Mouse (Mus musculus) heart, embryonic 12.5 days (tissue): Measurements from ENCODE around the gene Sike1. TPM values are rescaled to one million over a fixed set of nuclear protein-coding genes. Genes with fewer than 3 reads are reported as not detected.

Experiments
- ATAC-seq: fragments of 200-750 bp; cut with Nextera tagmentation; 2 replicates; pipeline ENCODE4 v1.8.0; 2017; ENCODE audit warnings: moderate TSS enrichment, moderate library complexity; ENCODE audit not compliant: insufficient number of reproducible peaks, low FRiP score
- H3K27ac ChIP-seq: fragments of 300-500 bp; sonication (generic); 2 replicates; pipeline ENCODE4 v1.5.1; 2016; ENCODE audit warnings: mild to moderate bottlenecking, moderate library complexity; ENCODE audit not compliant: poor library complexity, severe bottlenecking
- H3K27me3 ChIP-seq: fragments of 300-500 bp; sonication (generic); replicated peaks from 2 replicates; pipeline ENCODE4 v1.6.1; 2016; ENCODE audit warnings: mild to moderate bottlenecking, moderate library complexity
- H3K36me3 ChIP-seq: fragments of 300-500 bp; sonication (generic); 2 replicates; pipeline ENCODE4 v1.6.1; 2016; ENCODE audit warnings: mild to moderate bottlenecking, moderate library complexity
- H3K4me1 ChIP-seq: fragments of 300-500 bp; sonication (generic); replicated peaks from 2 replicates; pipeline ENCODE4 v1.6.1; 2016; ENCODE audit warnings: mild to moderate bottlenecking
- H3K4me2 ChIP-seq: fragments of 300-500 bp; sonication (generic); 2 replicates; pipeline ENCODE4 v1.6.1; 2016; ENCODE audit warnings: mild to moderate bottlenecking, moderate library complexity
- H3K4me3 ChIP-seq: fragments of 300-500 bp; sonication (generic); 2 replicates; pipeline ENCODE4 v1.5.1; 2016; ENCODE audit warnings: mild to moderate bottlenecking
- H3K9ac ChIP-seq: fragments of 300-500 bp; sonication (generic); 2 replicates; pipeline ENCODE4 v1.6.1; 2016; ENCODE audit warnings: mild to moderate bottlenecking, moderate library complexity
- H3K9me3 ChIP-seq: fragments of 300-500 bp; sonication (generic); replicated peaks from 2 replicates; pipeline ENCODE4 v1.6.1; 2016; ENCODE audit warnings: mild to moderate bottlenecking, moderate library complexity
- whole genome bisulfite sequencing: fragments of 180-500 bp; shearing (Covaris S2); methylation state at CpG from one replicate; pipeline ENCODE4 v1.1.7; 2016; 5-methylcytosine and 5-hydroxymethylcytosine counted together
- polyA plus RNA-seq: library from polyadenylated mRNA; unstranded; fragments of >200 nt; fragmentation: Nextera tagmentation; extraction: Ambion mirVana; gene quantifications from 2 replicates; pipeline ENCODE4 v1.2.1, GENCODE M21; 2016

Gene Sike1
- polyA plus RNA-seq, 1 experiment from 2014 or later, result 92.4 TPM

GRCm38 (mm10) chr3:103026174-103026573, 30.7 kb downstream of the Sike1 start:
- no peak overlapping the region for H3K4me3 ChIP-seq
- no peak for ATAC-seq
- 81% methylated on average over 1 of the region's 1 CpGs for WGBS
- H3K36me3 ChIP-seq, result peaks cover 33% of the 10 kb centered on the region
- no peaks in the 10 kb centered on the region for H3K9me3 ChIP-seq
- no peak overlapping the region for H3K27ac ChIP-seq
- no peak overlapping the region for H3K4me2 ChIP-seq
- no peak overlapping the region for H3K9ac ChIP-seq
- peaks cover 12% of the 10 kb centered on the region for H3K4me1 ChIP-seq
- H3K27me3 ChIP-seq, result no peaks in the 10 kb centered on the region

GRCm38 (mm10) chr3:103040285-103040684, 44.8 kb downstream of the Sike1 start:
- Histone ChIP-seq H3K4me3 (no peak overlapping the region), H3K9me3 (no peaks in the 10 kb centered on the region), H3K4me1 (no peaks in the 10 kb centered on the region), H3K27ac (no peak overlapping the region), H3K9ac (no peak overlapping the region), H3K27me3 (no peaks in the 10 kb centered on the region), H3K4me2 (no peak overlapping the region), H3K36me3 (peaks cover 46% of the 10 kb centered on the region)
- ATAC-seq, result no peak
- WGBS, result 95% methylated on average over 6 of the region's 6 CpGs

GRCm38 (mm10) chr3:103040861-103041379, 45.4 kb downstream of the Sike1 start:
- no peak for ATAC-seq
- 77% methylated on average over 1 of the region's 1 CpGs for WGBS
- no peak overlapping the region for H3K9ac ChIP-seq
- no peaks in the 10 kb centered on the region for H3K4me1 ChIP-seq
- no peaks in the 10 kb centered on the region for H3K9me3 ChIP-seq
- H3K27ac ChIP-seq, result no peak overlapping the region
- no peak overlapping the region for H3K4me3 ChIP-seq
- no peak overlapping the region for H3K4me2 ChIP-seq
- H3K27me3 ChIP-seq, result no peaks in the 10 kb centered on the region
- H3K36me3 ChIP-seq, result peaks cover 51% of the 10 kb centered on the region

- 92% methylated on average over 5 of the region's 5 CpGs for WGBS
- H3K36me3 ChIP-seq, result peaks cover 56% of the 10 kb centered on the region
- no peak overlapping the region for H3K27ac ChIP-seq
Measured at GRCm38 (mm10) chr3:103056016-103056595, 60.6 kb downstream of the Sike1 start.

GRCm38 (mm10) chr3:103057752-103058151, 62.2 kb downstream of the Sike1 start:
- WGBS, result 7% methylated on average over 10 of the region's 10 CpGs
- Histone ChIP-seq H3K4me2 (peak overlapping the region; percentile 86), H3K36me3 (peaks cover 58% of the 10 kb centered on the region), H3K27me3 (no peaks in the 10 kb centered on the region), H3K4me3 (peak overlapping the region; percentile 81), H3K27ac (peak overlapping the region; percentile 36; the same call in 1 of the 2 replicates), H3K4me1 (0 out of 2 replicates have a peak, but pooled peaks cover 5% of the 10 kb centered on the region), H3K9ac (peak overlapping the region; percentile 54), H3K9me3 (no peaks in the 10 kb centered on the region)
- ATAC-seq, result peak; percentile 48; the same call in 1 of the 2 replicates

More at GRCm38 (mm10) chr3:103056016-103056595, 60.6 kb downstream of the Sike1 start:
- Histone ChIP-seq H3K4me1 (0 out of 2 replicates have a peak, but pooled peaks cover 5% of the 10 kb centered on the region), H3K4me3 (no peak overlapping the region), H3K27me3 (no peaks in the 10 kb centered on the region), H3K9ac (no peak overlapping the region), H3K4me2 (no peak overlapping the region), H3K9me3 (no peaks in the 10 kb centered on the region)
- no peak for ATAC-seq

Other genes starting within 250 kb of the Sike1 start
- gene Tshb, start 213.0 kb upstream of the Sike1 start, polyA plus RNA-seq, result 0.04 and 0.10 TPM in 2 replicates
- not detected in 2 replicates for gene Sycp1, start 59.6 kb upstream of the Sike1 start, polyA plus RNA-seq
- gene Nr1h5, start 31.6 kb upstream of the Sike1 start, polyA plus RNA-seq, result 0.14 and 0.40 TPM in 2 replicates
- gene Csde1, start 24.7 kb downstream of the Sike1 start, polyA plus RNA-seq, result 341 and 357 TPM in 2 replicates
- 93.4 and 93.7 TPM in 2 replicates for gene Nras, start 62.6 kb downstream of the Sike1 start, polyA plus RNA-seq
- gene Ampd1, start 78.3 kb downstream of the Sike1 start, polyA plus RNA-seq, result 0.30 TPM in 1 of 2 replicates, not detected in the other
- gene Dennd2c, start 106.9 kb downstream of the Sike1 start, polyA plus RNA-seq, result 5.1 and 5.9 TPM in 2 replicates
- 142 and 148 TPM in 2 replicates for gene Bcas2, start 175.9 kb downstream of the Sike1 start, polyA plus RNA-seq